35 mouse cellular contexts compared by ENCODE assay signal in genomic region chr10:29193769-29194168, GRCm38 (mm10). TPM values are rescaled to one million over a fixed set of nuclear protein-coding genes. Genes with fewer than 3 reads are reported as not detected.
"Had no signal": no experiment of that assay in that cellular context is flagged by ENCODE, and none has a peak within 500 bp of the region (broad histone marks: within the 10 kb centered on the region; RNA-seq: fewer than 3 reads in every experiment).

No protein-coding gene starts in this region.

- ATAC-seq: hindbrain, embryonic 16.5 days; inflammation-experienced regulatory T-cells, adult 6 months; intestine, embryonic 15.5 days; intestine, postnatal 0 days had no signal

- H3K27me3 ChIP-seq: heart, embryonic 13.5 days; heart, embryonic 15.5 days; hindbrain, embryonic 12.5 days; intestine, embryonic 15.5 days; limb, embryonic 12.5 days; liver, embryonic 13.5 days had no signal

- H3K36me3 ChIP-seq: heart, embryonic 13.5 days; heart, embryonic 15.5 days; intestine, embryonic 15.5 days; limb, embryonic 12.5 days; liver, embryonic 13.5 days had no signal

- H3K27ac ChIP-seq: heart, adult 2 months; heart, embryonic 13.5 days; heart, embryonic 15.5 days; hindbrain, embryonic 10.5 days; hindbrain, embryonic 12.5 days; hindbrain, embryonic 14.5 days; intestine, embryonic 15.5 days; limb, embryonic 10.5 days; limb, embryonic 12.5 days; liver, embryonic 13.5 days had no signal

- H3K4me3 ChIP-seq: heart, adult 2 months; heart, embryonic 13.5 days; heart, embryonic 15.5 days; hindbrain, embryonic 10.5 days; hindbrain, embryonic 12.5 days; intestine, embryonic 15.5 days; left cerebral cortex, adult 2 months; limb, embryonic 10.5 days; limb, embryonic 12.5 days; liver, embryonic 13.5 days had no signal

- H3K9ac ChIP-seq: heart, embryonic 13.5 days; heart, embryonic 15.5 days; hindbrain, embryonic 12.5 days; hindbrain, embryonic 14.5 days; intestine, embryonic 15.5 days; limb, embryonic 12.5 days; liver, embryonic 13.5 days had no signal

- DNase-seq: gastrocnemius, postnatal 14 days; gastrocnemius, postnatal 36 days; heart, adult 11 months; heart, adult 2 months; heart, postnatal 14 days; heart, postnatal 36 days; kidney, adult 18-20 months; kidney, adult 8-10 months; kidney, postnatal 10 days; kidney, postnatal 25 days; kidney, postnatal 4 days; layer of hippocampus, adult 9-11 months; liver; liver, embryonic 13.5 days had no signal

- H3K4me2 ChIP-seq: heart, embryonic 11.5 days; heart, embryonic 13.5 days; heart, embryonic 15.5 days; hindbrain, embryonic 12.5 days; hindbrain, embryonic 14.5 days; intestine, embryonic 15.5 days; limb, embryonic 12.5 days; liver, embryonic 11.5 days; liver, embryonic 13.5 days had no signal

- H3K9me3 ChIP-seq: heart, embryonic 13.5 days; heart, embryonic 15.5 days; hindbrain, embryonic 12.5 days; intestine, embryonic 15.5 days; limb, embryonic 10.5 days had no signal

- H3K4me1 ChIP-seq: heart, embryonic 13.5 days; heart, embryonic 15.5 days; hindbrain, embryonic 10.5 days; hindbrain, embryonic 12.5 days; intestine, embryonic 15.5 days; limb, embryonic 10.5 days; limb, embryonic 12.5 days; liver, embryonic 13.5 days had no signal

RNA-seq across cellular contexts. Expression of gene Gm49353, which starts 5.0 kb away (rescaled TPM):
- total RNA-seq: gastrocnemius, adult 18-20 months; gastrocnemius, adult 8-10 months; gastrocnemius, postnatal 14 days; gastrocnemius, postnatal 36 days; heart, adult 2 months; heart, postnatal 14 days; heart, postnatal 36 days had no signal
- polyA plus RNA-seq: gonadal fat pad, adult 2 months; heart, adult 2 months; heart, embryonic 11.5 days; heart, embryonic 13.5 days; heart, embryonic 15.5 days; heart, postnatal 0 days; inflammation-experienced regulatory T-cells, adult 6 months; intestine, embryonic 15.5 days; kidney, embryonic 14.5 days; kidney, embryonic 16.5 days; limb, embryonic 10.5 days; limb, embryonic 12.5 days; limb, embryonic 14.5 days; liver, embryonic 11.5 days; liver, embryonic 13.5 days had no signal

RNA-seq across cellular contexts. Expression of gene 9330159F19Rik, which starts 17.6 kb away (rescaled TPM):
- polyA plus RNA-seq: heart, postnatal 0 days; inflammation-experienced regulatory T-cells, adult 6 months had no signal

RNA-seq across cellular contexts. Expression of gene Soga3, which starts 50.1 kb away (rescaled TPM):
- total RNA-seq: gastrocnemius, adult 18-20 months; gastrocnemius, adult 8-10 months; gastrocnemius, postnatal 14 days; gastrocnemius, postnatal 36 days; heart, adult 2 months; heart, postnatal 14 days; heart, postnatal 36 days had no signal
- polyA plus RNA-seq: inflammation-experienced regulatory T-cells, adult 6 months had no signal
